Mouse (Mus musculus): ENCODE measurements around the gene Cib4. TPM values are rescaled to one million over a fixed set of nuclear protein-coding genes. Genes with fewer than 3 reads are reported as not detected.

Cib4 gene
- not detected for polyA plus RNA-seq (2017; shearing (Covaris generic))

DNA sequence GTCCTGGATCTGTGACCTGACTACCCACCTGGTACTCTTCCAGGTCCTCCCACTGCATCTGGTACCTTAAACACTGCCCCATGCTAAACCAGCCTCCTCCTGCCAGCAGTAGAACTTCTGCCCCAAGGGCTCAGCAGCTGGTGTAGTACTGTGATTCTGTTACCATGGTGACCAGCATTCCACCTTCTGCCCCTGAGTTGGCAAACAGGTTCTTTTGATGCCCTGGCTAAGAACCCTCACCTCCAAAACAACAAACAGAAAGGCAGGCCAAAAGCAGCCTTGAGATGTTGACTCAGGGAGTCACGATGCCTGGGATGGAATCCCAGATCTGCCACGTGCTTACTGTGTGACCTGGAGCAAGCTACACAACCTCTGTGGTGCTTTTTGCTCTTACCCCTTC lies at the start of gene Cib4:
Gene Cib4 (minus strand): TSS at position 139 of the 400 bp plus-strand sequence.
- no peak for ATAC-seq

DNA sequence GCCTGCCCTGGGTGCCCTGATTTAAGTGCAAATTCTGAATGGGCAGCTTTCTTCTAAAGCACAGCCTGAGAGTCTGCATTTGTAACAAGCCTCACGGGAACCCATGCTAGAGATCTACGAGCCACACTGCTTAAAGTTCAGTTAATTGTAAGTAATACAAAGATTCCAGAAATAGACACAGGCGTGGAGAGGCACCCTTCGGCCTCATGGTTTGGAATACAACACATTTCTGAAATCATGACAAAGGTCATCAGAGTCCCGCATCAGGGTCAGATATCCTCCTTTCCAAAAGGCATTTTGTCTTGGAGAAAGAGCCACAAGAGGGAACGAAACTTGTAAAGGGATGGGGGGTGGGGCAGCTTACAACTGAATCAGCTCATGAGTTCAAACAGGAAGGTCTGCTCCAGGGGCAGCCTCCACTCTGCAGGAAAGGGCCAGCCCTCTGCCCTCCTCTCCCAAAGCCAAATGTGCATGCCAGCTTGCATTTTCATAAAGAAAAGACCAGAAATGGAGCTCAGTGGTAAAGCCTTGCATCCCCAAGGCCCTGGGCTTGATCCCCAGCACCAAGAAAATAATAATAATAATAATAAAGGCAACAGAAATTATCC lies 49.4 kb upstream of the Cib4 start:
- ATAC-seq: no peak

DNA sequence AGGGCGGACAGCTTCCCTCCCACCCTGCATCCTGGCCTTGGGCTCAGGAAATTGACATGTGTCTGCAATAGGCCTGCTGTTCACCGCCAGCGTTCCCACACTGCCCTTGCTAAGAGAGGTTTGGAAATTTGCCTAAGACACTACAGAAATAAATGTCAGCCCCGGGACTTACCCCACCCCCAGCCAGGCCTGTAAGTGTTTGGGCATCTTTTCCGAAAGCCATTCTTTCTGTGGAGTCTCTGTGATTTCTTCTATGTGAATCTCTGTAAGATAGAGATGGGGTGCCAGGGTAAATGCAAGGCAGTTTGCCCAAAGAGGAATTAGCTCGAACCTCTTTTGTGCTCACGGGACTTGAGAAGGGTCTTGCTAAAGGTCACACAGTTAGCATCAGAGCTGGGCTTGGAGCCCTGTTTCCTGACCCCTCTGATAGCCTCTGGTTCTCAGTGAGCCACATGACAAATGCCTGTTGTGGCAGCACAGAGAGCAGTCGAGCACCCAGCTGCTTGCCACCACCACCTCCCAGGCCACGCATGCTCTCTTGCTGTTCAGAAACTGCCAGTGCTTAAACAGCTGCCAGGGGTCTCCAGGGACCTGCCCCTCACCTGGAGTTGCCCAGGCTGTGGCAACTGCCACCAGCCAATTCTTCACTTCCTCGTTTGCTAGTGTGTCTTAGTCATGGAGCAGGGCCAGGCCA lies 48.3 kb upstream of the Cib4 start:
- ATAC-seq: no peak

DNA sequence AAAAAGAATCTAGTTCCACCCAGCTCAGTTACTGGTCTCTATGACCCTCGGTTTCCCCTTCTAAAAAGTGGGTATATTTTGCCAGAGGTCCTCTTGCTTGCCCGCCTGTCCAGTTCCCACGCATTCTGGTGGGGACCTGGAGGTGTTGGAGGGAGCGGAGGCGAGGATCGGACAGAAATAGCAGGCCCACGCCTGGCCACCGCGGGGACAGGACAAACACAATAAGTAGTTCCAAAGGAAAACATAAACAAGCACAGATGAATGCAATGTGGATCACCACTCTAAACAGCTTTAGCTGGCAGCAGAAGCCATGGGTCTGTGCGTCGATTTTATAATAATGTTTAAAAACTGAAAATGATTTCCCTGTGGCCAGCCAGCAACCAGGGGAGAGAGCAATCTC lies 47.7 kb upstream of the Cib4 start:
- no peak for ATAC-seq

DNA sequence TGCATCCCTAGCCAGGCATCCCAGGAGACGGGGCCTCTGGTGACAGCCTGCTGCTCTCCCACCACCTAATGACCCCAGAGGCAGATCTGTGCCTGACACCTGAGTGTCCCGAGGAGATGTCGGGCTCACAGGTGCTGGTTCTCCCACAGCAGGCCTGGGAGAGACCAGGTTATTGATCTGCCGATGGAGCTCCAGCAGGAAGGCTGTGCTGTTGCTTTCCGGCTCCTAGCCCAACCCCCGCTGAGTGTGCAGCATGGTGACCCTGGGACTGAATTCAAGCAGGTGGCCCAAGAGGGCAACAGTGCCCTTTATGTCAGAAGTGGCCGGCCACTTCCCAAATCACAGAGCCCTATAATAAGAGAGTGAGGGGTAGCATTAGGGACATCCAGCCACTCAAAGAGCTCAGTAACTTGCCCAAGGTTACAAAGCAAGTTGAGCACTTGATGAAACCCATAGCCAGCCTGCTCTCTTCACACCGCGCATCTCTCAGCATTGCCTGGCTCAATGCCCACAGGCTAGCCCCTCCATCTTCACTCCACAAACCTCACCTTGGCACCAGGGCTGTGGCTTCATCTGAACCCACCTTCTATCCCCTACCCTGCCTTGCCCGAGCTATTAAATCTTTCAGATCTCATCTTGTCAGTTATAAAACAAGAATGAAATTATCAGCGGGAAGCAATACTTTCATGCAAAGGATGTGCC lies 46.8 kb upstream of the Cib4 start:
- ATAC-seq: no peak

DNA sequence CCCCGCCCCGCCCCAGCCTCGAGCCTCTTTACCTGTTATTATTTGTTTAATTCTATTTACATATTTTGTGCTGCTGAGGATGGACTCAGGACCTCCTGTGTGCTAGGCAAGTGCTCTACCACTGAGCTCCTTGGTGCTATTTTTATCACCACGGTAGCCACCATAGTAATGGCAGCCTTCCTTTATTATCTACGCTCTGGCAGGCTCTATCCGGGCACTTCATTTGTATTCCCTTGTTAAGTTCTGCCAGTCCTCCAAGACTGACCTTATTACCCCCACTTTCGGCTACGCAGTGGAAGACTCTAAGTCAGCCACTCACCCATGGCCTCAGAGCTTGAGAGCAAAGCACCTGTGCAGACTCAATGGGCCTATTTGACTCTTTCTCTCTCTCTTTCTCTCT lies 46.1 kb upstream of the Cib4 start:
- no peak for ATAC-seq

DNA sequence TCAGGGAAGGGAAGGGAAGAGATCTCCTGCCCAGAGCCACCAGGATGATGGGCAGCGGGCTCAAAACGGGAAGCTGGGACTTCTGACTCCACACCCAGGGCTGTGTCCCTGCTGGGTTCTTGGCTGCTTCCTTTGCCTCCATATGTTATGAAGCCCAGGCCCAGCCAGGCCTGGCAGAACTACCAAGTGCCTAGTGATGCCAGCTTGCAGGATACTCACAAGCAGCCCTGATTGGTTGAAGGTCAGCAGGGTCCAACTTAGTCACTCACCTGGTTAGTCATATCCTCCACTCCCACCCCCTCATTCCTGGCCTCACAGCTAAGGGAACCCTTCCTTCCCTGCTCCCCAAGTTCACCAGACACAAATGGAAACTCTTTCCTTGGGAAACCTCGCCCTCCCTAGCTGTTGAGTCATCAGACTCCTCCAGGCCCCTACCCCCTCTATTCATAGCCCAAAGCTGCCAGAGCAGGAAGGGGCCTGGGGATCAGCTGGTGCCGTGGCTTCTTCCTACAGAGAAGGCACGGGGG lies 45.6 kb upstream of the Cib4 start:
- ATAC-seq: no peak

DNA sequence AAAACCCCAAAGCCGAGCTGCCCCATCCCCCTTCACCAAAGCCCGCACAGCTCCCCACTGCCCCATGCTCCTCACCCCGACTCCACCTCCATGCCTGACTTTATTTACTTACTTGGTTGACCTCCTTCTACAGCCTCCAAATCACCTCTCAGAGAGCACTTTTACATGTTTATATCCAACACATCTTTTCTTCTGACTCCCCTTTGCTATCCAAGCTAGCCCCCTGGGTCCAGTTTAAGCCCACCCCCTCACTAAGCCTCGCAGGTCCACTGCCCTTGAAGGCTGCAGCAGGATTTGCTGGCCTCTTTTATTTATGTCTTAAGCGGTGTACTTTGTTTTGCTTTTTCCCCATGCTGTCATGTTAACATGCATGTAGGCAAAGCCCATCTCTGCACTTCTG lies 44.6 kb upstream of the Cib4 start:
- ATAC-seq: no peak

DNA sequence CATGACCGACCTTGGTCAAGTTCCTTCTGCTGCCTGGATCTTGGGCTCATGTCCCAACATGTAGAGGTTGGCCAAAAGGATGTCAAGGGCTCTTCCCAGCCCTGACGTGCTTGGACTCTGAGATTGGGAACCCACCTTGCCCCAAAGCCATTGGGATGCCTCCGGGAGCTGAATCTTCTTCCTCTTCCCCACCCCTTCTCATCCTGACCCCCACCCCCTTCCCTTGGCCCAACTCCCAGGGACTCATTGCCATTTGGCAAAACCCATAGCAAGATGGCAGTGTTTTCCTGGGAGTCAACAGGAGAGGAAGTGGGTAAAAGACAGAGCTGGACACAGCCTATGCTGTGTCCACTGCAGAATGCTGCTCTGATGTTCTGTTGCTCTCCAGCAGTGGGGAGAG lies 43.9 kb upstream of the Cib4 start:
- ATAC-seq: no peak

DNA sequence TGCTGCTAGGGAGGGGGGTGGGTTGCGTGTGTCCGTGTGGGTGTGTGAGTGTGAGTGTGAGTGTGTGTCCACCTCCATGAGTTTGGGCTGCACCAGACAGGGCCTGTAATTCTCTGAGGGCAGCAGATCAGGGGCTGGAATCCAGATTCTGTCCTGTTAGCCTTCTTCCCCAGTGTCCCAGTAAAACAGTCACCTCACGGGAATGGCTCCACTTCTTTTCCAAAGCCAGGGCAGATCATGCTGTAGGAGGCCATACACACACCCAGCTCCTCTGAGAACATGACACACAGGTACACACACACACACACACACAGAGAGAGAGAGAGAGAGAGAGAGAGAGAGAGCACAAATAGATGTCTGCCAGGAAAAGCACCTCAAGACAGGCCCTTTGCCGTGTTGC lies 43.4 kb upstream of the Cib4 start:
- ATAC-seq: no peak

DNA sequence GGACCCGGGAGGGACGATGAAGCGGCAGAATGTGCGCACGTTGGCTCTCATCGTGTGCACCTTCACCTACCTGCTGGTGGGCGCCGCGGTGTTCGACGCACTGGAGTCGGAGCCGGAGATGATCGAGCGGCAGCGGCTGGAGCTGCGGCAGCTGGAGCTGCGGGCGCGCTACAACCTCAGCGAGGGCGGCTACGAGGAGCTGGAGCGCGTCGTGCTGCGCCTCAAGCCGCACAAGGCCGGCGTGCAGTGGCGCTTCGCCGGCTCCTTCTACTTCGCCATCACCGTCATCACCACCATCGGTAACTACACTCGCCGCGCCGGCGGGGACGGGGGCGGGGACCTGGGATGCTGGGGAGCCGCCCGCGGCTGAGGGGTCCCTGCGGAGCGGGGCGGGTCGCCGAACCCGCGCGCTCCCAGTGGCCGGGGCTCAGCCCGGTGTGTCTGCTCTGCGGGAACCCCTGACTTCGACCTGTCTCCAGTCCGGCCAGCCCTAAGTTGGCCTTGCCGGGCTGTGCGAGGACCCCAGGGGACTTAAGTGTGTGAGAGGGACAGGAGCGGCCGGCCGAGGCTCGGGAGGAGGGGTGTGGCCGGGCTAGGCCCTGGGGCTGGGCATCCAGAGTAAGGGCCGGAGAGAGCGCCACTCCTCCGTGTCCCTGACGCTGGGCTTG lies 42.8 kb upstream of the Cib4 start:
- ATAC-seq: no peak

DNA sequence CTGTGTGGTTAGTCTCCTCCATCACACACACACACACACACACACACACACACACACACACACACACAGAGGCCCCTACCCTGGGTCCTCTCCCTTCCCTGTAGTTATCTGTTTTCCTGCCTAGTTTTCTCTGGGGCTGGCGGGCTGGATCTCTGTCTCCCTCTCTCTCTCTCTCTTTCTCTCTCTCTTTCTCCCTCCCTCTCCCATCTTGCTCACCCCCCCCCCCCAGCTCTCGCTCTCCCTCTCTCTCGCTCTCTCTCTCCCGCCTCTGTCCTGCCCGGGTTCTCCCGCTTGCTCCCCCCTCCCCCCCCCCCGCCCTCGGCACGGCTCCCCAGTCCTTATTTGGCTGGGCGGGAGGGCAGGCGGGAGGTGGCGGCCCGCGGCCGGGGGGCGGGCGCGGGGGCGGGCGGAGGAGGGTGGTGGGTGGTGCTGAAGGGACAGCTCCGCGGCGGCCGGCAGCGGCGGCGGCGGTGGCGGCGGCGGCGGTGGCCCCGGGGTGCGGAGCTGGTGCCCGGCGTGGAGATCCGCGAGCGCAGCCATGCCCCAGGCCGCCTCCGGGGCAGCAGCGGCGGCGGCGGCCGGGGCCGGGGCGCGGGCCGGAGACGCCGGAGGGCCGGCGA lies 42.2 kb upstream of the Cib4 start, which contains the start of gene Kcnk3:
Gene Kcnk3 (plus strand): TSS at position 490 of the 620 bp plus-strand sequence.
- ATAC-seq: no peak

DNA sequence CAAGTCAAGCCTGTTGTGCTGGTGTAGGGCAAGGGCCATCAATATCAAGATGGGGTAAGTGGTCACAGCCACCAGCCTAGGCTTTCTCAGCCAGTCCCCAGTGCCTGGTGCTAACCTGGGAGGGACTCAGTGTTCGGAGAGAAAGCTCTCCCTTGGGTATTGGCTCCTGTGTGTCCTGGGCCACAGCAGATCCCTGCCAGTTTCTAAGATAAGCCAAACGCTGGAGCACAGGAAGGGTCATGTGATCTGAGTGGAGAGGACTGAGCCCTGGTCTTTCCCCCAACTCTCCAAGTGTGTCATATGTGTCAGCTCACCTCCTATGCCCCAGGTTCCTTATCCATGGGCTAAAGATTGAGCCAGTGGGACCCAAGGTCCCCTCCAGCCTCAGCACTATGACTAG lies 41.5 kb upstream of the Cib4 start:
- no peak for ATAC-seq

DNA sequence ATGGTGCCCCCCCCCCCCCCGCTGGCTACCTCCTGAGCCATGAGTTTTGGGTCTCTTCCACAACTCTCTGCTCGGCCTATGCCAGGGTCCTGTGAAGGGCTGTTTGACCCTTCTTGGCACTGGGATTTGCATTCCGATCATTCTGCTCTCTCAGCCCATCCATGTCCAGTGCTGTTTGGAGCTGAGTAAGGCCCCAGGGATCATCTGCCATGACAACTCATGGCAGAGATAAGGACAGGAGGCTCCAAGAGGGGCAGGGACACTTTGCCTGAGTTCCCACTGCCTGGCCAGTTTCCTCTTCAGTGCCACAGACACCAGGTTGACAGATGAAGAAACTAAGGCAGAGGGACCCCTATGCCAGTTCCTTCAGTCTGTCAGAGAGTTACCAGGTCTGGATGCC lies 41.0 kb upstream of the Cib4 start:
- ATAC-seq: no peak

DNA sequence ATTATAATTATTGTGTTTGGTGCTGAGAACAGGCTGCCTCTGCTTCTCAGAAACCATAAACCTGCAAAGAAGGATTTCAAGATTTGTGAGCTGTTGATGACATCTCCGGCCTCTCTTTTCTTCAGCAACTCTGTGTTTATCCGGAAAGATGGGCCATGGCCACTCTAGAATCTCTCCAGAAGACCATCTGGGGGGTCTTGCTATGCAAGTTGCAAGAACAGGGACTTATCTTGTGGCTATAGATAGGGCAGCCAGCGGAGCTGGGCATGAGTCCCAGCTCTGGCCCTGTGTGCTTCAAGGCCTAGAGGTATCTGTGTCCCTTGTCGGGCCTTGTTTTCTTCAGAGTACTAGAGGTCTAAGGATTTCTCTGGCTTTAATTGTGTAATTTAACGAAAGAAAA lies 36.4 kb upstream of the Cib4 start:
- no peak for ATAC-seq

DNA sequence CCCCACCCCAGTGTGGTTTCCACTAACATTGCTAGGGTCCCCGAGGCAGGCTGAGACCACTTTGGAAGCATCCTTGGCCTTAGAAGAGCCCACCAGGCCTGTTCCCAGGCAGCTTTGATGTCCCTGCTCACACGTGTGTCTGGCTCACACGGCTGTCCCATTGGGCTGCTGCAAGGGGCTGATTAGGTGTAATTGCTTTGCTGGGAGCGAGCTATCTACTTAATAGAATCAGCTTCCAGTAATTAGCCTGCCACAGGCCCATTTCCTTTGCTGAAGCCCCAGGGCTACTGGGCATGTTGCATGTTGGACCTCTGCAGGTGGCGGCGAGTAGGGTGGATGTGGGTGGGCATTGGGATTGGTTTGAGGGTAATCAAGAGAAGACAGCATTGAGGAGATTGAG lies 35.1 kb upstream of the Cib4 start:
- ATAC-seq: no peak

DNA sequence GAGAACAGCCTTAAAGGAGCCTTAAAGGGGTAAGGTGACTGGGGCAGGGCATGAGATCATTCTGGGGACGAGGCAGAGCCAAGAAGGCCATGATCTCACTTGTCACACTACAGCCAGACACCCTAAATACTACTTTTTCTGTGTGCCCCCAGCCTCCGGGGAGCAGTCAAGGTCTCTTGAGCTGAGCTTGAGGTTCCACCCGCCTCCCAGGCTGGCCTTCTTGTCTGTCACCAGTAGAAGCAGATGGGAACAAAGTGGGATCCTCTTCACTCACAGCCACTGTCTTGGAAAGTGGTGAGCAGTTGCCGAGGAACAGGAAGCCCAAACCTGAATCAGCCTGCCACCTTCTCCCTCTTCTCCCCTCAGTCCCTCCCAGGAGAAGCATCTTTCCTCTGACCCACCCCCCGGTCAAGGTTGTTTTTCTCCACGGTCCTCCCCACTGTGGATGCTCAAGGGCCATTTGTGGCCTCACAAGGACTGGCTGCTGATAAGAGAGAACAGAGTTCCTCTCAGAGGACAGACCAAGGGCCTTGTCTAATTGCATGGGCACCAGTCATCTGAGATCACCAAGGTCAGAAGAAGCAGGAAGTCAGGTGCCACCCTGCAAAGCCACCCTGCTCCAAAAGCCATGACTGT lies 32.9 kb upstream of the Cib4 start:
- ATAC-seq: no peak

DNA sequence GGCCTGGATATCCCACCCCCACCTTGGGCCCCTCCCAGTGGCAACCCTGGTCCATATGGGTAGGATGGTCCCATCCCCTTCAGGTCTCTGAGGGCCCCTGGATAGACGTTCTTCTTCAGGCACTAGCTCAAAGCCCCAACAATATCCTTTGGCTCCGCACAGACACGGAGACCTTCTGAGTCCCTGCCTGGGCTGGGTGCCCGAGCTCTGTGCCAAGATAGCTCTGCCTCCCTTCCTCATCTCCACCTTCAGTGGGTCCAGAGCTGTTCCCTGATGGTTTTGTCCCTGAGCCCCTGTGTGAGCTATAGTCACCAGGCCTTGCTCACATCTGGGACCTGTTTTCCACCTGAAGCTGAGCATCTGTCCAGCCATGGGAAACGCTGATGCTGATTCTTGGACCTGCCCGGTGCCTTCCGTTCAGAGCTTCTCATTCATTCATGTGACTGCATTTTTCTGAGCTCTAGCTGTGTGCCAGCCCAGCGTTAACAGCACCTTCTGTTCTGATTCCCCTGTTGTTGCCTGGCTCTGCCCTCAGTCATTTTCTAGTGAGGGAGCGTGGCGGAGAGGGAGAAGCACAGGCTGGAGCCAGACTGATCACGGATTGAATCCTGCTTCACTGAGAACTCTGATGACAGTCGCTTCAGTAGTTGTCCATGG lies 32.1 kb upstream of the Cib4 start:
- no peak for ATAC-seq

DNA sequence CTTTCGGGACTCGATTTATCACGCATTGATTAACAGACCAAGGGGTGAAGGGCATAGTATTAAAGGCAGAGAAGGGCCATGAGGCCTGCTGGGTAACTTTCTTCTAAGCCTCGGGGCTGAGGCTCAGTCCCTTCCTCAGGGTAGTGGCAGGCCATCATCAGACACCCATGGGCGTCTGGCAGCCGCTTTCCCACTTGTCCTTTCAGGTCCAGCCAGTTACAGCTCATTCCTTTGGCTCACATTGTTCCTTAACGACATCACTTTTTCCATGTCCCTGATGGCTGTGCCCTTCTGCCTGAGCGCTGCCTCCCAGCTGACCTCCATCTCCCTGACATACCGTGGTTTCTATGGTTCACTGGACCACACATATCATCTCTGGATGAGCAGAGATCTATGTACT lies 31.6 kb upstream of the Cib4 start:
- ATAC-seq: no peak

DNA sequence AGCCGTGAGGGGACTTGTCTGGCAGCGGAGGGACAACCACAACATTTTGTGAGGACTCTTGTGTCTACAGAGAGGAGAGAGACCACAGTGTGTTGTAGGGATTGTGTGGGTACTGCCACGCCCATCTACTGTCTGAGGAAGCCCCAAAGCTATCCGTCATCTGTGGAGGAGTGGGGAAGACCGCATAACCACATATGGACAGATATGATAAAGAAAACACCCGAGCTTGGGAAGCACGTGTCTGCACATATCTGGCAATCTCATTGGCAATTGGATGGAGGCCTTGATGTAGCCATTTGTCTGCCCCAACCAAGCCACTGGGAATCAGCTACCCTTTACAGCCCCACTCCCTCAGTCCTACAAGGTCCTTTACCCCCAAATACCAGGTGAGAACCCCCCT lies 30.6 kb upstream of the Cib4 start:
- ATAC-seq: no peak

DNA sequence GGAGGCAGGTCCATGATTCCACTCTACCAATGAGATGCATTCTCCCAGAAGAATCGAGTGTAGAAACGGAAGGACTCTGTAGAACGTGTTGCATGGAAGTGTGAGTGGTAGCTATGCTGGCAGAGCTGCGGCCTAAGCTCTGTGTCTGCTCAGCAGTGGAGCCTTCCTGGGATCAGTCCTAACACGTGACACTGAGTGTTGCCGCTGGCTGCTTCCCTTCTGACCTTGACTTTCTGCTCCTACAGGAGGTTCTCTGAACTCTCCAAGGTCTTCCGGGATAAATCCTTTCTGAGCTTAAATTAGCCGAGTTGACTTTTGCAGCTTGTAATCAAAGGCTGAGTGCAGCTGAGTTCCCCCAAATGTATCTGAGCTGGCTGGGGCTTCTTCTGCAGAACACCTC lies 28.7 kb upstream of the Cib4 start:
- no peak for ATAC-seq

DNA sequence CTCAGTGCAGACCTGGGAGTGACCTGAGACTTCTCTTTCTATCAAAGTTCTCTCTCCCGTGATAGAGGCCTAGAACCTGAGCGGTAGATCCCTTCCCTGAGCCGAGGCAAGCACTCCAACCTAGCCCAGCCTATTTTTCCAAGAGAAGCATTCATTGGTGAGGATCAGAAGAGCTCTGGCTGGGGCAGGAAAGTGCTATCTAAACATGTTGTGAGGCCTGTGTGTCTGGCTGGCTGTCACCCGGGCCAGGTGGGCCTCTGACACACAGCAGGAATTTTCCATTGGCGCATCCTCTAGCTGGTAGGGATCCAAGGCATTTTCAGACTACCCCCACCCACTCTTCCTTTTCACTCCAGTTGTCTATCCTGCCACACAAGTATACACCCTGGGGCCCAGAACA lies 26.2 kb upstream of the Cib4 start:
- no peak for ATAC-seq

Measured in activated CD4-positive, CD25-positive, alpha-beta regulatory T cell, adult 4 months (primary cell).